Mouse (Mus musculus): ENCODE data around the gene Magi1. TPM values are rescaled to one million over a fixed set of nuclear protein-coding genes. Genes with fewer than 3 reads are reported as not detected.

Magi1 gene
- total and polyA plus RNA-seq, 3 experiments: not detected

DNA sequence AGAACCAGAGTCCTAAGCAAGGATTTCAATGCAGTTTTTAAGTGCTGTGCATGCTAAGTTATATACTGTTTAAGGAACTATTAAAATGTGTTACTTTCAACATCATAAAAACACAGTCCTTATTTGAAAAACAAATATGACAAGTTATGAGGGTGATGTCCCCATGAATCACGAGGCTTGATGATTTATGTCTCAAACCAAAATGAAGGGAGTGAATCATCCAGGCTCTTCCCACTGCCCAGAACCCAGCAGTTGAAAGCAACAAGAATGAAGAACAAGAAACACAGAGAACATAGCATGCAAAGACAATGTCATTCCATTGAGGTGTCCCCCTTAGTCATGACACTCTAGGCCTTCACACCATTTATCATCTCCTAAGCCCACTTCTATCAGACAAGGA, 85.9 kb downstream of the Magi1 start:
- Histone ChIP-seq H3K79me2 (replicated peaks; ENCODE audit: control insufficient read depth, extremely low read depth, insufficient read depth, poor library complexity, severe bottlenecking) (no peaks in the 10 kb centered on the region), H3K9me3 (replicated peaks; ENCODE audit: low read length) (peaks cover 77% of the 10 kb centered on the region), H3K9ac (ENCODE audit: insufficient read depth, low read depth) (no peak overlapping the region), H3K36me3 (replicated peaks in 1 of 2; ENCODE audit: control insufficient read depth in 1 of 2, insufficient read depth in 1 of 2, low read length in 1 of 2) (no peaks in the 10 kb centered on the region), H3K27me3 (replicated peaks) (no peaks in the 10 kb centered on the region), H3K27ac (ENCODE audit: insufficient read depth, low read depth) (no peak overlapping the region), H3K4me2 (ENCODE audit: insufficient read depth, low read depth, poor library complexity, severe bottlenecking) (no peak overlapping the region), H3K4me3 (replicated peaks in 1 of 3; ENCODE audit: low read depth in 2 of 3, low read length in 2 of 3, poor library complexity in 1 of 3) (no peak overlapping the region), H3K4me1 (ENCODE audit: control insufficient read depth in 1 of 2, insufficient read depth in 2 of 2) (no peaks in the 10 kb centered on the region)
- no peak for DNase-seq (ENCODE audit: extremely low read depth)
- in situ Hi-C loops (cut with MboI; ENCODE audit: low pct_ligation_motif_present, low pct_unique_long_range_greater_than_20kb, low sequenced_read_pairs) (no loop called here), dilution Hi-C loops (cut with MboI; ENCODE audit: extremely low pct_ligation_motif_present, extremely low pct_unique_long_range_greater_than_20kb, low sequenced_read_pairs) (no loop called here)
- TF ChIP-seq HCFC1 (IDR thresholded peaks at IDR 0.05; ENCODE audit: low read depth, low read length) (no peak), JUND (conservative IDR thresholded peaks at IDR 0.05; ENCODE audit: low read depth, low read length) (no peak), E2F4 (IDR thresholded peaks at IDR 0.05; ENCODE audit: insufficient replicate concordance, low read depth, low read length) (no peak), ZKSCAN1 (IDR thresholded peaks at IDR 0.05; ENCODE audit: borderline replicate concordance, low read depth, low read length) (no peak), ZC3H11A (IDR thresholded peaks at IDR 0.05; ENCODE audit: low read depth, low read length) (no peak), GABPA (IDR thresholded peaks at IDR 0.05; ENCODE audit: insufficient replicate concordance, low read depth, low read length) (no peak), MXI1 (IDR thresholded peaks at IDR 0.05; ENCODE audit: low read depth, low read length) (no peak), CTCF (conservative IDR thresholded peaks at IDR 0.05 in 1 of 2, IDR thresholded peaks at IDR 0.05 in 1 of 2; ENCODE audit: low read depth in 2 of 2, low read length in 2 of 2) (no peak), POLR2AphosphoS2 (IDR thresholded peaks at IDR 0.05; ENCODE audit: low read depth, low read length) (no peak)

DNA sequence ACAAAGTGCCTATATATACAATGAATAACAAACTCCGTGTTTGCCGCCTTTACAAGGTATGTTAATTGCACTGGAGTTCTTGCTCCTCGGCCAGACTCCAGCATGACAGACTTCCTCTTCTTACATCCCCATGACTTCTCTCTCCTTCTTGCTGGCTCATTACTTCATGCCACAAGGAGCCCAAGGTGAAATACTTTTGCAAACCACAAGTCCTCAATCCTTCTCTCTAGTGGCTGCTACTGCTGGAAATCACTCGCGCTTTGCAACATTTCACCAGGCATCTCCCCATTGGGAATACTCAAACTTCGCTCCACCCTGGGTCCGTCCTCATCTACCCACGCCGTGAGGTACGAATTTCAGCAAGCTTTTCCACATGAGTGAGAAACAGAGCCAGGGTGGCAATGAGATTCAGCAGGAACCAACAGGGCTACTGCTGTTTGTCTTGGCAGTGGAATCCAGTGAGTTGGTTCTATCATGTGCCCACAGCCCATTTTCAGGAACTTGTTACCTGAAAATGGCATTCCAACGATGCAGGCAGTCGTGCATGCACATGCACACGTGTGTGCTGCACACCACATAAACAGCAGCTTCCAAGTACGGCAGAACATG, 88.3 kb downstream of the Magi1 start:
- no peak overlapping the region for H3K9ac ChIP-seq (ENCODE audit: insufficient read depth, low read depth)
- no peaks in the 10 kb centered on the region for H3K36me3 ChIP-seq (replicated peaks in 1 of 2; ENCODE audit: control insufficient read depth in 1 of 2, insufficient read depth in 1 of 2, low read length in 1 of 2)
- H3K27ac ChIP-seq (ENCODE audit: insufficient read depth, low read depth): no peak overlapping the region
- no peak for TF ChIP-seq POLR2AphosphoS2 (IDR thresholded peaks at IDR 0.05; ENCODE audit: low read depth, low read length)
- TF ChIP-seq SIN3A (IDR thresholded peaks at IDR 0.05; ENCODE audit: low read length): no peak
- dilution Hi-C loops (cut with MboI; ENCODE audit: extremely low pct_ligation_motif_present, extremely low pct_unique_long_range_greater_than_20kb, low sequenced_read_pairs) (no loop called here), in situ Hi-C loops (cut with MboI; ENCODE audit: low pct_ligation_motif_present, low pct_unique_long_range_greater_than_20kb, low sequenced_read_pairs) (no loop called here)
- no peak for DNase-seq (ENCODE audit: extremely low read depth)
- peaks cover 75% of the 10 kb centered on the region for H3K9me3 ChIP-seq (replicated peaks; ENCODE audit: low read length)
- H3K79me2 ChIP-seq (replicated peaks; ENCODE audit: control insufficient read depth, extremely low read depth, insufficient read depth, poor library complexity, severe bottlenecking): no peaks in the 10 kb centered on the region
- H3K27me3 ChIP-seq (replicated peaks): no peaks in the 10 kb centered on the region
- no peak overlapping the region for H3K4me2 ChIP-seq (ENCODE audit: insufficient read depth, low read depth, poor library complexity, severe bottlenecking)
- H3K4me3 ChIP-seq (replicated peaks in 1 of 3; ENCODE audit: low read depth in 2 of 3, low read length in 2 of 3, poor library complexity in 1 of 3): no peak overlapping the region
- no peaks in the 10 kb centered on the region for H3K4me1 ChIP-seq (ENCODE audit: control insufficient read depth in 1 of 2, insufficient read depth in 2 of 2)

DNA sequence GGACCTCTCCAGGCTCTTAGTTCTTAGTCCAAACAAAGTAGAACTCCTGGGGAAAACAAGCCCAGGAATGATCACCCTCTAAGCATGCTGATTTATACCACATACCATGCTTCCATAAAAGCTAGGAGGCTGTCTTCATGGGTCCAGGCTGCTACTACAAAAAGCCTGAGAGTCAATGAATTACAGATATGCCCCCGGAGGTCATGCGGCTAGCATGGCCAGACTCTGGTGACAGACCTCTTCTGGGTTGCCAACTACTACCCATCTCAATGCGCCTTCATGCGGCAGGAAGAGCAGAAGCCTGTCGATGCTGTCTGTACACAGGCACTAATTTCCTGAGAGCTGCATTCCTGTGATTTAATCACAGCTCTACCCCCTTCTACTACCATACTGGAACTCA, 92.9 kb downstream of the Magi1 start:
- Histone ChIP-seq H3K36me3 (replicated peaks in 1 of 2; ENCODE audit: control insufficient read depth in 1 of 2, insufficient read depth in 1 of 2, low read length in 1 of 2) (no peaks in the 10 kb centered on the region), H3K27me3 (replicated peaks) (no peaks in the 10 kb centered on the region), H3K79me2 (replicated peaks; ENCODE audit: control insufficient read depth, extremely low read depth, insufficient read depth, poor library complexity, severe bottlenecking) (no peaks in the 10 kb centered on the region), H3K4me2 (ENCODE audit: insufficient read depth, low read depth, poor library complexity, severe bottlenecking) (no peak overlapping the region), H3K4me1 (ENCODE audit: control insufficient read depth in 1 of 2, insufficient read depth in 2 of 2) (no peaks in the 10 kb centered on the region), H3K9ac (ENCODE audit: insufficient read depth, low read depth) (no peak overlapping the region), H3K9me3 (replicated peaks; ENCODE audit: low read length) (peaks cover 68% of the 10 kb centered on the region), H3K27ac (ENCODE audit: insufficient read depth, low read depth) (no peak overlapping the region), H3K4me3 (replicated peaks in 1 of 3; ENCODE audit: low read depth in 2 of 3, low read length in 2 of 3, poor library complexity in 1 of 3) (no peak overlapping the region)
- in situ Hi-C loops (cut with MboI; ENCODE audit: low pct_ligation_motif_present, low pct_unique_long_range_greater_than_20kb, low sequenced_read_pairs): no loop called here
- no peak for TF ChIP-seq USF1 (IDR thresholded peaks at IDR 0.05; ENCODE audit: low read depth, low read length)
- TF ChIP-seq JUND (conservative IDR thresholded peaks at IDR 0.05; ENCODE audit: low read depth, low read length): no peak
- no peak for DNase-seq (ENCODE audit: extremely low read depth)
- dilution Hi-C loops (cut with MboI; ENCODE audit: extremely low pct_ligation_motif_present, extremely low pct_unique_long_range_greater_than_20kb, low sequenced_read_pairs): no loop called here

Data from CH12.LX (cell line).